Mouse (Mus musculus) kidney, adult 8-10 months (tissue): ENCODE results near the gene Amt.

Experiments used
- DNase-seq, 2 experiments: peaks; one replicate each; pipeline ENCODE4 v3.0.0; 2022

Amt gene

DNA sequence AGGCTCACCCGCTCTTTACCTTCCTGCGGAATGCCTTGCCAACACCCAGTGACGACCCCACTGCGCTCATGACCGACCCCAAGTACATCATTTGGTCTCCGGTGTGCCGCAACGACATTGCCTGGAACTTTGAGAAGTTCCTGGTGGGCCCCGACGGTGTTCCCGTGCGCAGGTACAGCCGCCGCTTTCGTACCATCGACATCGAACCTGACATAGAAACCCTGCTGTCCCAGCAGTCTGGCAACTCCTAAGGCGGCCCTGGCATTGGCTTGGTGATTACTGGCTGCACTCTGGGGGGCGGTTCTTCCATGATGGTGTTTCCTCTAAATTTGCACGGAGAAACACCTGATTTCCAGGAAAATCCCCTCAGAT, 43.2 kb downstream of the Amt start:
- peak in 1 of 2 experiments; percentile 30 for DNase-seq

DNA sequence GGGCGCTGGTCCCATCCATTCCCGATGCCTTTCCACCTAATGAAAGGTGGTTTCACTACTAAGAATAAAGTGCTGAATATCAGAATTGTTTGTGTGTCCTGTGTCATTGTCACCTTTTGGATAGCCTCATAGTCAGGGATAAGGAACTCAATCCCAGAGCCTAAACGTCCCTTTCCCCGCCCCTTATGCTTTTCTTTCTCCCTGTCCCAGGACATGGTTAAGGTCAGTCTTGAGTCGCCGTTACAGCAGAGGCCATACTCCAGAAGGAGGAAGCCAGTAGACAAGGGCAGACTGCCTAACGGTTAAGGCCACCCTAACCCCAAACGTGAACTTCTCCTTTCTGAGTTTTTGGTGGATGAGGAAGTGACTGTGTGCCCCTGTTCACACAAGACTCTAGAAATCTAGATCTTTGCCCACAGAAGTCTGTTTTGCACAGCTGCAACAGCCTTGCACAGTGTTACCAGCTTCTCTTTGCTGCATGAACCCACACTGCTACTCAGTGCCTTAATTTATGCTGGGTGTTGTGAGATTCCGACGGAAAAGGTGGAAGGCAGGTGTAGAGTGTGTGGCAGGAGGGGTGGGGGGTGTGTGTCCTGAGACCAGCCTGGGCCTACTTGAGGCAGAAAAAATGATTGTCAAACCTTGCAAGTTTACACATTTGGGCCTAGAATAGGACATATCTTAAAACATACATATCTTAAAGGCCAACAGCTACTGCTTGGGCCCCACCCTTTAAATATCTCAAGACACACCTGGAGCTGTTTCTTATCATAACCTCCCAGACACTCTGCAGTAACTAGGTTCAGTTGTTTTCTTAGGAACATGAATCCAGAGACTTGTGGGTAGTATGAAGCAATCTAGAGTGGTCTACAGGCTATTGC, 43.8 kb downstream of the Amt start:
- DNase-seq: peak in 1 of 2 experiments; percentile 33

DNA sequence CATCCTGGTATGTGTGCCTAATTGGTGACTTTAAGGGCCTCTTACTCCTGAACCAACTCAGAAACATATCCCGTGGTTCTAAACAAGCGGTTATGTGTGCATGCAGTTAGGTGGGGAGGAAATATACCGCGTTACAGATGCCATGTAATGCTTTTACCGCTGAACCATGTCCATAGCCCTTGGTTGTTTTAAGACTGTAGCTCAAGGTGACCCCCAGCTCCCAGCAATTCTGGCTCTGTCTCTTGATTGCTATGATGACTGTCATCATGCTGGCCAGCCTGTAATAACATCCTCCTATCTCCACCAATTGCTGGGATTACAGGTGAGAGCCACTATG, 44.5 kb downstream of the Amt start:
- peak in 1 of 2 experiments; percentile 24 for DNase-seq

DNA sequence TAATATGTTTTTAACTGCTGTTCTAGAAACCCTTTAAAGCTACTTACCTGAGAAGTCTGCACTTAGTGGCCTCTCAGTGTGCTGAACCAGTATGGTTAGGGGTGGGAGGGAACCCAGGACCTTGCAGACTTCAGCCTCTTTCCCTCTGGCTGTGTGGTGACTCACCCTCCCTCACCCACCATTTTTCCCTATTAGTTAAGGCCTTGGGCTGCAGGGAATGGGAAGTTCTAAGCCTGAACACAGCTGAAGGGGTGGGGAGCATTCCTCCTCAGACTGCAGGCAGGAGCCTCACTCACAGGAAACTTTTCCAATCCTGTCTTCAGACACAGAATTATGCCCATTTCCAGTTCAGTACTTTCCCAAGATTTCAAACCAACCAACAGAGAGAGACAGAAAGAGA, 45.1 kb downstream of the Amt start:
- peak in 1 of 2 experiments; percentile 14 for DNase-seq

DNA sequence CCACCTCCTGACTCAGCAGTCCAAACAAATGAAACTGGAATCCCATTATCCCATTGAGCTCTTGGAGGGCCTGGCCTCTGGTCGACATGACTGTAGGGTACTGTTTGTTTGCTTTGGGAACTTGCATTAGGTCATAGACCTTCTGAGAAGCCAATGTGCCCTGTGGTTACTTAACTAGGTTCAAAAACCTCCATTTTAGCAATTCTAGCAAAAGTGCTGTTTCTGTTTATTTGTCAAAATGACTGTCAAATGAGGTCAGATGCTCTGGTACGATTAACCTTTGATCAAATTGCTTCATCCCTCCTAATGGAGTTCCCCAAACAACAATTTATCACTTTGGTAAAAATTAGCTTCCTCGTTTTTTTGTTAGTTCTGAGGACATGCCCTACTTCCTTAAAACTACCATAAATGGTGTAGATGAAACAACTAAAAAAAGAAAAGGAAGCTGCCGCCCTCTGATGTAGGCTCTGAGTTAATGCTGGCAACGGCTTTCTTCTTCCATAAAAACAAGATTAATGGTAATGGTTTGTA, 45.7 kb downstream of the Amt start:
- peak; percentile 69 to 87 for DNase-seq

DNA sequence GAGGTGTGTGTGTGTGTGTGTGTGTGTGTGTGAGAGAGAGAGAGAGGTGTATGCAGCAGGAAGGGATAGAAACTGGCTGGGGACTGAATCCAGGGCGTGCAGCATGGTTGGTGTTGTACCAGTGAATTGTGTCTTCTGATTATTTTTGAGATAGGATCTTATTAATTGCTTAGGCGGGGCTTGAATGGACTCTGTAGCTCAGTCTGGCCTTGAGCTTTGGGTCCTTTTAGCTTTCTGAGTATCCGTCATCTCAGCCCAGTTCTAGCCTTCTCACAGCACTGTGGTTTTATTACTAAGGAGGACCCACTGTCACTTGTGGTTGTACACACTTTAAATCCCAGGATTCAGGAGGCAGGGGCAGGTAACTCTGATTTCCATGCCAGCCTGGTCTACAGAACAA, 46.7 kb downstream of the Amt start:
- no peak for DNase-seq

DNA sequence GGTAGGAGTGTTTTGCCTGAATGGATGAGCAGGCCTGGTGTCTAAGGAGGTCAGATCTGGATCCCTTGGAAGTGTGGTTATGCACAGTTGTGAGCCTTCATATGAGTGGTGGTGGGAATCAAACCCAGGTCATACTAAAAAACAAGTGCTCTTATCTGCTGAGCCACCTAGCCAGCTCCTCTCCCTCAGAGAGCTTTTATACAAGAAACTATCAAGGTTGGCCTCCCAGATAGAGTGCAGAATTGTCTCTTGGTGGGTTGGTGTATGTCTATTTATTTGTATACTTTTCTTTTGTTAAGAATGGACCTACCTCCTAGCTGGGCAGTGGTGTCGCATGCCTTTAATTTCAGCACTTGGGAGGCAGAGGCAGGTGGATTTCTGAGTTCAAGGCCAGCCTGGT, 47.2 kb downstream of the Amt start:
- DNase-seq: no peak

DNA sequence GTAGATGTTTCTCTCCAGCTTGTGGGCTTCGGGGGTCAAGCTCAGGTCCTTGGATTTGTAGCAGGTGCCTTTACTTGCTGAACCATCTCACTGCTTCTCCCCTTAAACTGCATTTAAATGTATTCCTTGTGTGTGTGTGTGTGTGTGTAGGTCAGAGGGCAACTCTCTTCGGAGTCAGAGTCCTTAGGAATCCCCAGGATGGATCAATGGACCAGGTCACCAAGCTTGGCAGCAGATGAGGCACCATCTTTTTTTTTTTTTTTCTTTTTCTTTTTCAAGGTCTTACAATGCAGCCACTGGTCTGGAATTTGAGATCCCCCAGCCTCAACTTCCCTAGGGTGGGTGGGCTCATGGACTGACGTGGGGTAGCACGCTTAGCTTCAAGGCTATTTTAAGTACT, 47.8 kb downstream of the Amt start:
- DNase-seq: no peak

DNA sequence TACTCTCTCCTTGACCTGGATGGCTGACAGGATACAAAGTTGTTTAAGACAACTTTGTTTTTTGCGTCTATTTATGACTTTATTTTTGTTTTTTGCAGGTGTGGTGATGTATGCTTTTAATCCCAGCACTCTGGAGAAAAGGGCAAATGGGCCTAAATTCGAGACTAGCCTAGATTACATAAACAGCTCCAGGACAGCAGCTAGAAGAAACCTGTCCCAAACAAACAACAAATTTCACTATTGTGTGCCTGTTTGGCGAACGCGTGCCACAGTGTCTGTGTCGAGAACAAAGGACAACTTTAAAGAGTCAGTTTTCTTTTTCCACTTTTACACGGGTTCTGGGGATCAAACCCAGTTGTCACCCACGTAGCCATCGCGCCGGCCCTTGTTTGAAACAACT, 50.4 kb downstream of the Amt start:
- DNase-seq: no peak

DNA sequence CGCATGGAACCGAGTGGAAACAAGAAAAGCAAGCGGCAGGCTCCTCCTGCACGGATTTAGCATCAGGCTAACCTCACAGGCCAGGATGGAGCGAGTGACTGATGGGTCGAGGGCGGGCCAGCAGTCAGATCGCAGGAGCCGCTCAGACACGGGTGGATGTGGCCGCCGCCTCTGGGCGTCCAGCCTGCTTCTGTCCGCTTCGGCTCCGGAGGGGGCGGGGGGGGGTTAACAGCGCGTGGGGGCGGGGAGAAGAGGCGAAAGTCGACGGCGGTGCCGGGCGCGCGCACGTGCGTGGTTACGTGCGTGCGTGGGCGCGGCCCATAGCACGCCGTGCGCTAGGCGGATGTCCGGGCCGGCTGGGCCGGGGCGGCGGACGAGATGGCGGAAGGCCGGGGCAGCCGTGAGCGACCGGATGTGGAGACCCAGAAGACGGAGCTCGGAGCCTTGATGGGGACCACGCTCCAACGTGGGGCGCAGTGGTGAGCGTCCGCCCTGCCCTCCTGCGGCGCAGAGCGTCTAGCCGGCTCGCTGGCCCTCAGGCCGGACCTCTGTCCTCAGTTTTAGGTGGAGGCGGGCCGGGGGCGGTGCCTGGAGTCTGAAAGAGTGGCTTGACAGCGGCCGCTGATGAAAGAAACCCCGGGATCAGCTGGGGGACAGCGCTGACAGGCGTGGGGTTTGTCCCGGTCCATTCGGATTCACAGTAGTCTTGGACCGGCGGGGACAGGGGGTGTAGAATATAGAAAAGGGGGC, 51.1 kb downstream of the Amt start, which contains the start of gene Usp4:
TSS of gene Usp4 (plus strand) at position 314 of the 750 bp plus-strand sequence.
- peak; percentile 84 to 87 for DNase-seq

DNA sequence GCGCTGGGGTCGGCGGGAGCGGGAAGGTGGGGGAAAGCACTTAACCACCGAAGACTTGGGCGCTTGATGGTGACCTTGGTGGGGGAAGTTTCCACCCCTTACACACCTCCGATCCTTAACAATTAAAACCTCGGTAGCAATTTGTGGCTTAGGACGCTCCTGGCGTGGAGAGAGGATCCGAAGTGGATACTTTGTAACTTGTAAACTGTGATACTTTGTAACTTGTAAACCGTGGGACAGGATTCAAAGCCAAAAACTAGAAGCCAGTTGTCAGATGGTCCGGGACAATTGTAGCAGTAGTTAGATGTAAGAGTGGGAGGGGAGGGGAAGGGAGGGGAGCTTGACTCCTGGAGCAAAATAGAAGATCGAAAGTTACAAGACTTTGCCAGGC, 51.6 kb downstream of the Amt start:
- DNase-seq: no peak

DNA sequence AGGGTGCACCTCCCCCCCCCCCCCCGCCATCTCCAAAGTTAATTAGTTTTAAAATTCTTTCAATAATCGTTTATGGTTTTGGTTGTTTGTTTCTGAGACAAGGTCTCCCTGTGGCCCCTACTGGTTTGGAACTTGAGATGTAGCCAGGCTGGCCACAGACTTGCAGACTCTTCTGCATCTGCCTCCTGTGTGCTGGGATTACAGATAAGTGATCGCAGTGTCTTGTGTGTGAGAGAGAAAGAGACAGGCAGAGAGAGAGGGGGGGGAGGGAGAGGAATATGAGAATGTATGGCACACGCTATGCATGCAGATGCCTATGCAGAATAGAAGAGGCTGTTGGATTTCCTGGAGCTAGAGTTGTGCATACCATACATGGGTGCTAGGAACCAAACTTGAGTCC, 53.1 kb downstream of the Amt start:
- no peak for DNase-seq
